Mouse (Mus musculus): ENCODE data around the gene Fgfbp1.

DNA sequence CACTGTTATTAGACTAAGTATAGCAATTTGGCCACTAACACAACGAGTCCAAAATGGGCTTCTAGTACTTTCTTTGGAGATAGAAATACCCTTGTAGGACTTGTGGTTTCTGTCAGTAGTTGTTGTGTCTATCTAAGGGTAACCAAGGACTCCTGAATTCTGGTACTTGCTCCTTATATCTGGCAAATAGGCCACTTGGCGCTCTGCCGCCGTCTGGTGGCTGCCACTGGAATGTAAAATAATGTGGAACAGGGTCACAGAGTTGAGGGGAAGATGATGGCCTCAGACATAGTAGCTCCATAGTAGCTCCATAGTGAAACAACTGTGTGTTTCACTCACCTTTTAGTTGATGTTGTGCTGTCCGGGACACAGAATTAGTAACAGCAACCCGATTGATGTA is 8.7 kb upstream of the Fgfbp1 start:
- TF ChIP-seq EP300 (IDR thresholded peaks at IDR 0.05; ENCODE audit: low read depth) = no peak
- TF ChIP-seq CTCF (IDR thresholded peaks at IDR 0.05; ENCODE audit: low read depth) = peak; percentile 83

All from heart, postnatal 0 days (tissue).